Mouse (Mus musculus): ENCODE data around the gene Gm20388.

DNA sequence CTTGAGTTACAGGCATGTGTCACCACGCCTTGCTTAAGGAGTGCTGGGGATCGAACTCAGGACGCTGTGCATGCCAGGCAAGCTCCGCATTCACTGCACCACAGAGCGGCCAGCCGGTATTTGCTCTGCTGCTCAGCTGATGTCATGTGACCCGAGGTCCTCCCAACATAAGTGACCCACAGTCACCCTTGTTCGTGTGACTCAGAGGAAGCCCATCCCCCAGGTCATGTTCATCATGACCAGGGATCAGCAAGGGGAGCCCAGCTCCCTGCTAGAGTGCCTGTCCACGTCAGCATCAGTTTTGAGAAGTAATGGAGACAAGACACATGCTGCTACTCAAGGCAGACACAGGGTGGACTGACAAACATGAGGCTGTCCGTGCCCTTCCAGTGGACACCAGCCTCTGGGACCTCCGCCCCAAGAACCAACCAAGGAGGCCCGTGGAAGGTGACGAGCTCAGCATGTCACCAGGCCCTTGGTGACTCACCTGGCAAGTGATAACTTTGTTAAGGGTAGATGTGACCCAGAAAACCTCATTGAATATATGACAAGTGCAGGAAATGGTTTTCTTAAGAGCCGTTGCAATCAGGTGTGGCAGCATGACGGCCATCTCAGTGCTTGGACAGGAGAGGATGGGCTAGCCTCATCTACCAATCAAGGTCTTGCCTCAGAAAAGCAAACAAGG is 805.5 kb downstream of the Gm20388 start:
- TF ChIP-seq CTCF (IDR thresholded peaks at IDR 0.05; ENCODE audit: insufficient read depth, low read depth, low read length) (no peak), POLR2A (IDR thresholded peaks at IDR 0.05; ENCODE audit: insufficient read depth, low read depth, low read length) (no peak)

All from olfactory bulb, adult 2 months (tissue).